Mouse (Mus musculus) cortical plate, adult 2 months (tissue): ENCODE results near the gene L3mbtl3.

ENCODE experiments used
- CTCF ChIP-seq: fragments of 200-500 bp; IDR thresholded peaks from 2 replicates; pipeline ENCODE4 v1.5.1; 2011; ENCODE audit warnings: mild to moderate bottlenecking, control low read depth, low read length; ENCODE audit not compliant: insufficient read depth; ENCODE audit errors: extremely low read depth
- POLR2A ChIP-seq: fragments of 200-500 bp; IDR thresholded peaks from 2 replicates; pipeline ENCODE4 v1.6.1; 2011; ENCODE audit warnings: mild to moderate bottlenecking, low read length, control low read depth; ENCODE audit not compliant: insufficient read depth; ENCODE audit errors: extremely low read depth

- TF ChIP-seq POLR2A (no peak), CTCF (no peak)
These were observed 73.4 kb downstream of the L3mbtl3 start for GRCm38 (mm10) chr10:26302336-26302735.
